Mouse (Mus musculus): Measurements from ENCODE around the gene Olfr1057. TPM values are rescaled to one million over a fixed set of nuclear protein-coding genes. Genes with fewer than 3 reads are reported as not detected.

The Olfr1057 gene
- polyA plus RNA-seq, 1 experiment from 2014 or later: not detected

- no peak within 1 kb of the TSS for H3K9ac ChIP-seq (replicated peaks; ENCODE audit: low read depth, low read length)
- H3K4me1 ChIP-seq (ENCODE audit: control insufficient read depth, insufficient read depth, low read length): no peaks in the 10 kb centered on the region
- ATAC-seq (ENCODE audit: insufficient number of reproducible peaks, insufficient read depth, low FRiP score, low read depth): no peak
- WGBS: 84% methylated on average over 3 of the region's 3 CpGs
- H3K9me3 ChIP-seq (ENCODE audit: control insufficient read depth, low read depth, low read length): no peaks in the 10 kb centered on the region
- no peak within 1 kb of the TSS for H3K27ac ChIP-seq (ENCODE audit: low read length)
- H3K4me3 ChIP-seq (ENCODE audit: low read depth, low read length): no peak within 1 kb of the TSS
- H3K4me2 ChIP-seq (replicated peaks; ENCODE audit: low read depth, low read length): no peak within 1 kb of the TSS
- H3K27me3 ChIP-seq (ENCODE audit: control insufficient read depth, insufficient read depth, low read length): no peaks in the 10 kb centered on the region
- H3K36me3 ChIP-seq (ENCODE audit: control insufficient read depth, insufficient read depth, low read length): no peaks in the 10 kb centered on the region
These were observed 42.9 kb downstream of the Olfr1057 start, which contains the start of gene Olfr1054 for GRCm38 (mm10) chr2:86335333-86335732. Gene Olfr1054, minus strand, starts transcription at chr2:86335433.

Other genes with a start within 250 kb of the Olfr1057 start
- gene Olfr1039, start 242.5 kb downstream of the Olfr1057 start, polyA plus RNA-seq (2014; fragmentation: Nextera tagmentation; extraction: Ambion mirVana): not detected in 2 replicates
- not detected in 2 replicates for gene Olfr1040, start 231.7 kb downstream of the Olfr1057 start, polyA plus RNA-seq (2014; fragmentation: Nextera tagmentation; extraction: Ambion mirVana)
- not detected in 2 replicates for gene Olfr1042, start 216.6 kb downstream of the Olfr1057 start, polyA plus RNA-seq (2014; fragmentation: Nextera tagmentation; extraction: Ambion mirVana)
- gene Olfr1043, start 210.9 kb downstream of the Olfr1057 start, polyA plus RNA-seq (2014; fragmentation: Nextera tagmentation; extraction: Ambion mirVana): not detected in 2 replicates
- not detected in 2 replicates for gene Olfr1044, start 200.6 kb downstream of the Olfr1057 start, polyA plus RNA-seq (2014; fragmentation: Nextera tagmentation; extraction: Ambion mirVana)
- gene Olfr52, start 192.7 kb downstream of the Olfr1057 start, polyA plus RNA-seq (2014; fragmentation: Nextera tagmentation; extraction: Ambion mirVana): not detected in 2 replicates
- not detected in 2 replicates for gene Olfr1045, start 175.4 kb downstream of the Olfr1057 start, polyA plus RNA-seq (2014; fragmentation: Nextera tagmentation; extraction: Ambion mirVana)
- gene Olfr1046, start 159.1 kb downstream of the Olfr1057 start, polyA plus RNA-seq (2014; fragmentation: Nextera tagmentation; extraction: Ambion mirVana): not detected in 2 replicates
- gene Olfr1047, start 147.0 kb downstream of the Olfr1057 start, polyA plus RNA-seq (2014; fragmentation: Nextera tagmentation; extraction: Ambion mirVana): not detected in 2 replicates
- not detected in 2 replicates for gene Olfr1048, start 138.1 kb downstream of the Olfr1057 start, polyA plus RNA-seq (2014; fragmentation: Nextera tagmentation; extraction: Ambion mirVana)
- not detected in 2 replicates for gene Olfr1049, start 120.1 kb downstream of the Olfr1057 start, polyA plus RNA-seq (2014; fragmentation: Nextera tagmentation; extraction: Ambion mirVana)
- gene Olfr1051, start 99.3 kb downstream of the Olfr1057 start, polyA plus RNA-seq (2014; fragmentation: Nextera tagmentation; extraction: Ambion mirVana): not detected in 2 replicates
- not detected in 2 replicates for gene Olfr1052, start 85.9 kb downstream of the Olfr1057 start, polyA plus RNA-seq (2014; fragmentation: Nextera tagmentation; extraction: Ambion mirVana)
- gene Olfr1053, start 63.1 kb downstream of the Olfr1057 start, polyA plus RNA-seq (2014; fragmentation: Nextera tagmentation; extraction: Ambion mirVana): not detected in 2 replicates
- not detected in 2 replicates for gene Olfr1054, start 43.0 kb downstream of the Olfr1057 start, polyA plus RNA-seq (2014; fragmentation: Nextera tagmentation; extraction: Ambion mirVana)
- gene Olfr1055, start 28.1 kb downstream of the Olfr1057 start, polyA plus RNA-seq (2014; fragmentation: Nextera tagmentation; extraction: Ambion mirVana): not detected in 2 replicates
- gene Olfr1056, start 15.9 kb downstream of the Olfr1057 start, polyA plus RNA-seq (2014; fragmentation: Nextera tagmentation; extraction: Ambion mirVana): not detected in 2 replicates
- gene Olfr1058, start 10.2 kb upstream of the Olfr1057 start, polyA plus RNA-seq (2014; fragmentation: Nextera tagmentation; extraction: Ambion mirVana): not detected in 2 replicates
- not detected in 2 replicates for gene Olfr1061, start 35.7 kb upstream of the Olfr1057 start, polyA plus RNA-seq (2014; fragmentation: Nextera tagmentation; extraction: Ambion mirVana)
- gene Olfr1062, start 48.4 kb upstream of the Olfr1057 start, polyA plus RNA-seq (2014; fragmentation: Nextera tagmentation; extraction: Ambion mirVana): not detected in 2 replicates
- not detected in 2 replicates for gene Olfr1065, start 72.2 kb upstream of the Olfr1057 start, polyA plus RNA-seq (2014; fragmentation: Nextera tagmentation; extraction: Ambion mirVana)
- not detected in 2 replicates for gene Olfr1066, start 77.9 kb upstream of the Olfr1057 start, polyA plus RNA-seq (2014; fragmentation: Nextera tagmentation; extraction: Ambion mirVana)
- gene Olfr228, start 109.0 kb upstream of the Olfr1057 start, polyA plus RNA-seq (2014; fragmentation: Nextera tagmentation; extraction: Ambion mirVana): not detected in 2 replicates
- gene Olfr1076, start 130.1 kb upstream of the Olfr1057 start, polyA plus RNA-seq (2014; fragmentation: Nextera tagmentation; extraction: Ambion mirVana): not detected in 2 replicates
- not detected in 2 replicates for gene Olfr1079, start 164.1 kb upstream of the Olfr1057 start, polyA plus RNA-seq (2014; fragmentation: Nextera tagmentation; extraction: Ambion mirVana)
- gene Olfr1080, start 179.8 kb upstream of the Olfr1057 start, polyA plus RNA-seq (2014; fragmentation: Nextera tagmentation; extraction: Ambion mirVana): not detected in 2 replicates
- gene Olfr1082, start 220.6 kb upstream of the Olfr1057 start, polyA plus RNA-seq (2014; fragmentation: Nextera tagmentation; extraction: Ambion mirVana): not detected in 2 replicates